Mouse (Mus musculus) lung, postnatal 0 days (tissue): Measurements from ENCODE around the gene Foxred1. TPM values are rescaled to one million over a fixed set of nuclear protein-coding genes. Genes with fewer than 3 reads are reported as not detected.

ENCODE experiments used
- ATAC-seq: fragments of 200-750 bp; cut with Nextera tagmentation; 2 replicates; pipeline ENCODE4 v1.8.0; 2017; ENCODE audit warnings: moderate library complexity
- DNase-seq: peaks from one replicate; pipeline ENCODE4 v3.0.0-alpha.2; 2016; ENCODE audit warnings: low spot score
- H3K27ac ChIP-seq: fragments of 300-500 bp; sonication (generic); 2 replicates; pipeline ENCODE4 v1.5.1; 2014; ENCODE audit warnings: antibody characterized with exemption, mild to moderate bottlenecking, low read length, mixed read lengths
- H3K27me3 ChIP-seq: fragments of 300-500 bp; sonication (generic); replicated peaks from 2 replicates; pipeline ENCODE4 v1.6.1; 2014; ENCODE audit warnings: low read length, mixed read lengths; ENCODE audit not compliant: insufficient read depth
- H3K36me3 ChIP-seq: fragments of 300-500 bp; sonication (generic); 2 replicates; pipeline ENCODE4 v1.6.1; 2014; ENCODE audit warnings: low read length, mixed read lengths; ENCODE audit not compliant: insufficient read depth
- H3K4me1 ChIP-seq: fragments of 300-500 bp; sonication (generic); 2 replicates; pipeline ENCODE4 v1.6.1; 2014; ENCODE audit warnings: antibody characterized with exemption, low read depth, low read length, mixed read lengths; ENCODE audit not compliant: insufficient read depth
- H3K4me2 ChIP-seq: fragments of 300-500 bp; sonication (generic); replicated peaks from 2 replicates; pipeline ENCODE4 v1.6.1; 2014; ENCODE audit warnings: low read depth, mild to moderate bottlenecking, low read length, moderate library complexity, mixed read lengths
- H3K4me3 ChIP-seq: fragments of 300-500 bp; sonication (generic); 2 replicates; pipeline ENCODE4 v1.5.1; 2014; ENCODE audit warnings: low read depth, low read length
- H3K9ac ChIP-seq: fragments of 300-500 bp; sonication (generic); replicated peaks from 2 replicates; pipeline ENCODE4 v1.6.1; 2014; ENCODE audit warnings: low read depth, mild to moderate bottlenecking
- H3K9me3 ChIP-seq: fragments of 300-500 bp; sonication (generic); 2 replicates; pipeline ENCODE4 v1.6.1; 2016; ENCODE audit warnings: low read length, mixed read lengths
- CTCF ChIP-seq: IDR thresholded peaks from 2 replicates; pipeline ENCODE4 v1.5.1; 2016; ENCODE audit warnings: antibody characterized with exemption, mild to moderate bottlenecking
- EP300 ChIP-seq: IDR thresholded peaks from 2 replicates; pipeline ENCODE4 v1.6.1; 2016; ENCODE audit warnings: antibody characterized with exemption, mild to moderate bottlenecking, control low read depth
- WGBS: fragments of 180-500 bp; shearing (Covaris S2); extraction: QIAGEN DNeasy Blood & Tissue Kit; methylation state at CpG from one replicate; pipeline ENCODE4 v1.1.7; 2014; 5-methylcytosine and 5-hydroxymethylcytosine counted together
- polyA plus RNA-seq: library from polyadenylated mRNA; unstranded; fragments of >200 nt; fragmentation: Nextera tagmentation; extraction: Ambion mirVana; gene quantifications from 2 replicates; pipeline ENCODE4 v1.2.1, GENCODE M21; 2015

Foxred1 gene
- polyA plus RNA-seq, 1 experiment from 2014 or later, result 22.5 TPM

- Histone ChIP-seq H3K9ac (no peak overlapping the region), H3K4me3 (no peak overlapping the region), H3K27me3 (no peaks in the 10 kb centered on the region), H3K9me3 (no peaks in the 10 kb centered on the region), H3K27ac (no peak overlapping the region), H3K36me3 (no peaks in the 10 kb centered on the region), H3K4me2 (no peak overlapping the region), H3K4me1 (no peaks in the 10 kb centered on the region)
- DNase-seq (peak; percentile 11), ATAC-seq (no peak)
- WGBS, result 67% methylated on average over 5 of the region's 5 CpGs
- TF ChIP-seq EP300 (no peak), CTCF (no peak)
These were observed 27.5 kb downstream of the Foxred1 start for GRCm38 (mm10) chr9:35183359-35183758.

- 72% methylated on average over 2 of the region's 2 CpGs for WGBS
- H3K27ac ChIP-seq, result no peak overlapping the region
- H3K4me2 ChIP-seq, result no peak overlapping the region
- no peaks in the 10 kb centered on the region for H3K9me3 ChIP-seq
- no peaks in the 10 kb centered on the region for H3K27me3 ChIP-seq
- TF ChIP-seq CTCF (no peak), EP300 (no peak)
- H3K4me1 ChIP-seq, result no peaks in the 10 kb centered on the region
- no peak overlapping the region for H3K4me3 ChIP-seq
- ATAC-seq, result no peak
- no peak overlapping the region for H3K9ac ChIP-seq
- H3K36me3 ChIP-seq, result no peaks in the 10 kb centered on the region
- DNase-seq, result no peak
These were observed 28.0 kb downstream of the Foxred1 start for GRCm38 (mm10) chr9:35182832-35183231.

GRCm38 (mm10) chr9:35176124-35176659 is 34.7 kb downstream of the Foxred1 start:
- Histone ChIP-seq H3K27ac (peak overlapping the region; percentile 89; the same call in 1 of the 2 replicates), H3K27me3 (no peaks in the 10 kb centered on the region), H3K4me3 (peak overlapping the region; percentile 67), H3K4me1 (peaks cover 7% of the 10 kb centered on the region; the same call in 1 of the 2 replicates), H3K9ac (no peak overlapping the region), H3K36me3 (no peaks in the 10 kb centered on the region), H3K4me2 (peak overlapping the region; percentile 66), H3K9me3 (no peaks in the 10 kb centered on the region)
- TF ChIP-seq EP300 (no peak), CTCF (no peak)
- ATAC-seq (no peak; the same call in 1 of the 2 replicates), DNase-seq (no peak)
- 40% methylated on average over 14 of the region's 14 CpGs for WGBS

- H3K27ac ChIP-seq, result peak within 1 kb of the TSS; percentile 89
- TF ChIP-seq CTCF (peak; percentile 56), EP300 (peak; percentile 61)
- no peaks in the 10 kb centered on the region for H3K9me3 ChIP-seq
- peak; percentile 99 for ATAC-seq
- H3K36me3 ChIP-seq, result no peaks in the 10 kb centered on the region
- H3K4me3 ChIP-seq, result peak within 1 kb of the TSS; percentile 67
- H3K4me2 ChIP-seq, result peak within 1 kb of the TSS; percentile 66
- H3K4me1 ChIP-seq, result peaks cover 7% of the 10 kb centered on the region; the same call in 1 of the 2 replicates
- no peaks in the 10 kb centered on the region for H3K27me3 ChIP-seq
- peak within 1 kb of the TSS; percentile 49 for H3K9ac ChIP-seq
- DNase-seq, result peak; percentile 98
- WGBS, result under 1% methylated on average over 38 of the region's 38 CpGs
These were observed 35.4 kb downstream of the Foxred1 start, which contains the start of gene Dcps for GRCm38 (mm10) chr9:35175251-35176123. Gene Dcps, minus strand, starts transcription at chr9:35176061.

GRCm38 (mm10) chr9:35173331-35173730 is 37.5 kb downstream of the Foxred1 start:
- DNase-seq (no peak), ATAC-seq (no peak)
- WGBS, result 89% methylated on average over 1 of the region's 1 CpGs
- Histone ChIP-seq H3K27ac (no peak overlapping the region), H3K4me3 (no peak overlapping the region), H3K4me2 (no peak overlapping the region), H3K4me1 (peaks cover 7% of the 10 kb centered on the region; the same call in 1 of the 2 replicates), H3K9ac (no peak overlapping the region), H3K36me3 (no peaks in the 10 kb centered on the region), H3K27me3 (no peaks in the 10 kb centered on the region), H3K9me3 (no peaks in the 10 kb centered on the region)
- TF ChIP-seq EP300 (no peak), CTCF (no peak)

GRCm38 (mm10) chr9:35170071-35170470 is 40.8 kb downstream of the Foxred1 start:
- Histone ChIP-seq H3K4me2 (no peak overlapping the region), H3K36me3 (no peaks in the 10 kb centered on the region), H3K4me1 (peaks cover 5% of the 10 kb centered on the region; the same call in 1 of the 2 replicates), H3K4me3 (no peak overlapping the region), H3K27ac (no peak overlapping the region), H3K9me3 (no peaks in the 10 kb centered on the region), H3K27me3 (no peaks in the 10 kb centered on the region), H3K9ac (no peak overlapping the region)
- ATAC-seq, result no peak
- DNase-seq, result no peak
- TF ChIP-seq EP300, result no peak
- no peak for TF ChIP-seq CTCF
- 85% methylated on average over 7 of the region's 7 CpGs for WGBS
